Mouse (Mus musculus) hindlimb bud, embryonic 11.5 days (tissue): ENCODE results near the gene Gtf3a.

ENCODE experiments used
- DNase-seq: peaks from one replicate; pipeline ENCODE4 v3.0.0-alpha.2; 2012; ENCODE audit warnings: low read depth, low spot score; ENCODE audit errors: extremely low spot score

Gene Gtf3a

DNA sequence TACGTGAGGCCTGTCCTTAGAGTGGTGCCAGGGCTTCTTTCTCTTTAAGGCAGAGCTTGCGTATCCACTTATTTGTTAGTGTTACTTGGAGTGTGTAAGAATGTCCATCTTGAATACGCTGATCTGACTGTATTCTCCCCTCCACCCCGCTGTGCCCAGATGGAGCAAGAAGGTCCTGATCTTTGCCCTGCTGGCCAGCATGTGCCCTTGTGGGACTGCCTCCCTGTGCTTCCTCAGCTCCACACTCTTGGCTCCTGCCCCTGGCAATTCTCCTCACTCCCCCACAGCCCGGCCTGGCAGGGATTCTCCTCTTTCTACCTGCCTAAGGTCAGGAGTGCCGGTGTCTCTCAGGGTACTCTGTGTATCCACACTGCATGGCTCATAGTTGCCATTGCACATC lies 32.9 kb downstream of the Gtf3a start:
- no peak for DNase-seq

DNA sequence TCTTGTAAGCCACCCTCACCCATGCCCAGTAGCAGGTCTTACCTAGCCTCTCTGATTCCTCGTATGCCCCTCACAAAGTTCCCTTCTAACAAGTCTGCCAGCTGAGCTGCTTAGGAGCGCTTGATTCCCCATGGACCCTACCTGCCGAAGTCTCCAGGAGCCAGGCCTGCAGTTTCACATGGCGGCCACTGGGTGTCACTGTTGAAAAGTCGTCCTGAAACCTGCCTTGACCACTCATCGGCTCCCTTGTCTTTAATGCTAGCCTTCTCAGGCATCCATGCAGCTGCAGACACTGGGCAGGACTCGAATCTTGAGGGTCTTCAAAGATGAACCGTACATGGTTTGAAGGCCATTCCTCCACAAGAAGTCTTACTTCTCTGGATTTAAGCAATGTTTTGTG lies 34.8 kb downstream of the Gtf3a start:
- DNase-seq = no peak

- DNase-seq = no peak
Observed at GRCm38 (mm10) chr5:146985725-146986433, 37.4 kb downstream of the Gtf3a start.

DNA sequence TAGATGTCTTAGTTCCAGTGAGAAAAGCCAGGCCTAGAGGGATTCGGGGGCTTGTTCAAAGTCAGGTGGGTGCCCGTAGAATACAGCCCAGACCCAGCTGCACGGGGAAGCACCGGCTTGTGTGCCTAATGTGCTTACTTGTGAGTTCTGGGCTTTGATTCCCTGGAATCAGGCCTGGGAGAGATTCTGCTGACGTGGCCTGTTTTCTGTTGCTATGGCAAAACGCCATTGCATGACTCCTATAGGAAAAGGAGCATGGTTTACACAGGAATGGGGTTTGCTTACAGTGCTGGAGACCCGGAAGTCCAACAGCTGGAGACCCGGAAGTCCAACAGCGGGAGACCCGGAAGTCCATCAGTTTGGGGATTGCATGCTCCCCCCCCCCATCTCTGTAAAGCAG lies 39.1 kb downstream of the Gtf3a start:
- no peak for DNase-seq

- no peak for DNase-seq
Observed at GRCm38 (mm10) chr5:146989051-146989450, 40.6 kb downstream of the Gtf3a start.

DNA sequence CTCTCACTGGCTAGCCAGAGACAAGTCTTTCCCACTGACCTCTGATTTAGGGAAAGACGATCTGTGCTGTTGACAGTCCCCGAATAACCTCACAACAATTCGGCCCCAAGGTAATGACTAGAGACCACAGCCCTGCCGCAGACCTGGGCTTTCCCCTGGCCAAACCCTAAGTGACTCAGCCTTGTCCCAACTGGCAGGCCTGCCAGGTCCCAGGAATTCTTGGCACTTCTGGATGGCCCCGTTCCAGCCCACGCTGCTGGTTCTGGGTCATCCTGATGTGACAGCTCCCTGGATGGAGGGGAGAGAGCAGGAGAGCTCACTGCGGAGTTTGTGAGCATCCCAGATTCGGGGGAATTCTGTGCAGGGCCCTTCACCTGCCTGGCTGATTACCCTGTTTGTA lies 45.1 kb downstream of the Gtf3a start:
- no peak for DNase-seq

DNA sequence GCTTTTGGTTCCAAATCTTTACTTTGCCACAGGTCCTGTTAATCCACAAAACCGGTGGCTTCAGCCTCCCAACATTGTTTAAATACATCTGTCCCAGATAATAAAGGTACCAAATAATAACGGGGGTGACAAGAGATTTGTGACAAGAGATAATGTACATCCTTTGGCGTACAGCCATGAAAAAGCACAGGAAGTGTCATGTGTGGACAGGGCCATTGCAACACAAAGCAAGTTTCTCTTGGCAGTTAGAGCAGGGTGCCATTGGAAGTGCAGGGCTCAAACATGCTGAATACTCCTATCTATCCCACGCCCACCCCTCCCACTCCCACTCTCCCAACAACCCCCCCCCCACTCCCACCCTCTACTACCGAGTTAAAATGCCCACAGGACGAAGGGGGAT lies 46.5 kb downstream of the Gtf3a start:
- no peak for DNase-seq

- no peak for DNase-seq
Observed at GRCm38 (mm10) chr5:146996812-146997211, 48.4 kb downstream of the Gtf3a start.

DNA sequence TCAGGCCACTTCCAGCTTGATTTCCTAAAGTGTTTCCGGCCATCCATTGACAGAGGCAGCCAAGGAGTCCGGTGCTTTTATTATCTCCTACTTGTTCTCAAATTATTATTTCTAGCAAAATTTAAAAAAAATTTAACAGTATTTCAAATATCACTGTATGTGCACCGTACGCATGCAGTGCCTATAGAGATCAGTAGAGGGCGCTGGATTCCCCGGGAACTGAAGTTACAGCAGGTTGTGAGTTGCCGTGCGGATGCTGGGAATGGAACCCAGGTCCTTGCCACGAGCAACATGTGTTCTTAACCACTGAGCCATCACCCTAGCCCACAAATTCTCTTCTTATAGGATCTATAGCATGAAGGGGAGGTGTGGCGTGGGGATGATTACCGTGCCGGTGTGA lies 50.3 kb downstream of the Gtf3a start:
- no peak for DNase-seq

GRCm38 (mm10) chr5:147001312-147001711 lies 52.9 kb downstream of the Gtf3a start:
- DNase-seq = no peak

GRCm38 (mm10) chr5:147003303-147003702 lies 54.8 kb downstream of the Gtf3a start:
- DNase-seq = no peak
